Mouse (Mus musculus) cerebellum, adult 2 months (tissue): Measurements from ENCODE around the gene Hoxa3. TPM values are rescaled to one million over a fixed set of nuclear protein-coding genes. Genes with fewer than 3 reads are reported as not detected.

Experiments used
- DNase-seq, 2 experiments: peaks; one replicate each; pipeline ENCODE4 v3.0.0; 2021
- H3K27ac ChIP-seq: fragments of 200-500 bp; 2 replicates; pipeline ENCODE4 v1.5.1; 2012; ENCODE audit warnings: low read length, control low read depth, inconsistent platforms; ENCODE audit not compliant: insufficient read depth
- H3K27me3 ChIP-seq: fragments of 200-500 bp; 2 replicates; pipeline ENCODE4 v1.6.1; 2012; ENCODE audit warnings: inconsistent platforms, mild to moderate bottlenecking, low read length, moderate library complexity; ENCODE audit not compliant: control insufficient read depth, insufficient read depth
- H3K4me1 ChIP-seq: fragments of 200-500 bp; 2 replicates; pipeline ENCODE4 v1.6.1; 2011; ENCODE audit warnings: low read length; ENCODE audit not compliant: control insufficient read depth, insufficient read depth
- H3K4me3 ChIP-seq: fragments of 200-500 bp; replicated peaks from 2 replicates; pipeline ENCODE3; 2011; ENCODE audit warnings: mild to moderate bottlenecking, low read depth, low read length, control low read depth; ENCODE audit not compliant: insufficient read depth
- CTCF ChIP-seq: fragments of 200-500 bp; IDR thresholded peaks from 2 replicates; pipeline ENCODE4 v1.5.1; 2011; ENCODE audit warnings: low read depth, mild to moderate bottlenecking, control low read depth, low read length, moderate library complexity, borderline replicate concordance; ENCODE audit not compliant: insufficient read depth
- POLR2A ChIP-seq: fragments of 200-500 bp; IDR thresholded peaks from 2 replicates; pipeline ENCODE4 v1.6.1; 2011; ENCODE audit warnings: low read length, control low read depth, borderline replicate concordance; ENCODE audit not compliant: insufficient read depth
- WGBS: fragments of 180-500 bp; shearing (Covaris S2); methylation state at CpG from one replicate; pipeline ENCODE4 v1.1.7; 2018; 5-methylcytosine and 5-hydroxymethylcytosine counted together
- polyA plus RNA-seq: library from polyadenylated mRNA; depleted of rRNA; stranded (reverse); fragments of >200 nt; gene quantifications from 2 replicates; pipeline ENCODE4 v1.2.3, GENCODE M21; 2012

Hoxa3 gene
- polyA plus RNA-seq, 1 experiment, result 2.2 TPM

DNA sequence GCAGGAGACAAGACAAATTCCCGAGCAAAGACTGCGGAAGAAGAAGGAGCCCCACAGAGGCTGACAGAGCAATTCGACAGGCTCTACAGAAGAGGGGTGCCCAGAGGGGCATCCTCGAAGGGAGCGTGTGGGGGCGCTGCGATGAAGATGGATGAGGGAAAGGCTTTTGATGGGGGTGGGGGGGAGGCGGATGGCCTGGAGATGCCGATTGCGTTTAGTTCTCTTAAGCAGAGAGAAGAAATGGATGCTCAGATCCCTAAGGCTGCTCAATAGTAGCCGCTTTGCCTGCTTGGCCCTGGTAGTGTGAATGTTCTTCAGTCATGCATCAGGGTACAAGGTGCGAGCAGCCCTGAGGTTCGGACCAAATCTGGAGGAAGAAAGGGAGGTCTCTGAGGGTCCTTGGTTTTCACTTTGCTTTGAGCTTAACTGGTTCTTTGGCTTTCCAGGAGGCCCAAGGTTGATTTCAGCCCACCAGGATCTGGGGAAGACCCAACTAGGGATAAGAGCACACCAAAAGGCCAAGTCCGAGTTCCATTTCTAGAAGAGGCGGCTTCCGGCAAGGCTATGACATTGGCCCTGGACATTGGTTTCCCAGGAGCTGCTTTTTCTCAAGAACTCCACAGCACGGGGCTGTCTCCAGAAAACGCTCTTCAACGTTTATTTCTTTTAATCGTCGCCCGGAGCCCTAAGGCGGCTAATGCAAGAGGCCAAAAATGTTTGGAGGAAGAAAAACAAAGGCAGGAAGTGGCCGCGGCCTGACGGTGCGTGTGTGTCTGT, 35.7 kb upstream of the Hoxa3 start:
- DNase-seq, result peak in 1 of 2 experiments; percentile 9
- Histone ChIP-seq H3K27me3 (peaks cover 16% of the 10 kb centered on the region; the same call in 1 of the 2 replicates), H3K4me3 (no peak overlapping the region), H3K27ac (no peak overlapping the region), H3K4me1 (no peaks in the 10 kb centered on the region)
- WGBS, result 3% methylated on average over 27 of the region's 27 CpGs
- TF ChIP-seq CTCF, result no peak
- TF ChIP-seq POLR2A, result no peak

DNA sequence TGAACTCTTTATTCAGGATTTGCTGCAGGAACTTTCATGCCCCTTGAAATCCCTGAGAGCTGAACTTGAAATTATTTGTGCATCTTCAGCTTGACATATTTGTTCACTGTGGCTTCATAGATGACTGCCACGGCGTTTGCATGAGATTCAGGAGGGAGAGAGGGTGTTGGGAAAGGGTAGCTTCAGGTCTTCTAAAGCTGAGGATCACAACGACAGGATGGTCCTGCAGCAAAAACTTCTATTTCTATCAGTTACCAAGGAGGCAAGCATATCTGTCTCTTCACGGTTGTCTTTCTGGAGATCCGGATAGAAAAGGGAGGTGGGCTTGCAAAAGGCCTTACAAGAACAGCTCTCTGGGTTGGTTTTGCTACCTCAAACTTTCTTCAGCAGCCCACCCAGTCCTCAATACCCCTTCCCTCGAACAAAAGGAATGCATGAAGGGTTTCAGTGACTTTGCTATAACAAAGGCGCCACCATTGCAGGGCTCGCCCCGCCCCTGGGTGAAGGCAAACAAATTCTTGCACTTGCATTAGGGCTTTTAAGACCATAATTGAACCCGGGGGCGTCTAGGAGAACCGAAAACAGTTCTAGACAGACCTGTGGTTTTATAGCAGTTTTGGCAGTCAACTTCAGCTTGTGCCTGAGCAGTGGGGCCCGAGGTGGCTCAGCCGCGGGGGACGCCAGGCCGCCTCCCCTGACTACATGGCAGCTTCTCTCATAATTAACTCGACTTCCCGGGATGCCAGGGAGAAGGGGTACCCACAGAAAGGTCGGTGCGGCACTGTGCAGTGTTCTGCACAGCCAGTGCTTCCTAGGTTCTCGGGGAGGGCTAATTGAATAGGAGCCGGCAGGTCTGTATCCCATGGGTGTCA, 34.9 kb upstream of the Hoxa3 start:
- 4% methylated on average over 23 of the region's 23 CpGs for WGBS
- H3K27ac ChIP-seq, result no peak overlapping the region
- H3K4me1 ChIP-seq, result no peaks in the 10 kb centered on the region
- H3K4me3 ChIP-seq, result no peak overlapping the region
- DNase-seq, result no peak
- peaks cover 17% of the 10 kb centered on the region; the same call in 1 of the 2 replicates for H3K27me3 ChIP-seq
- TF ChIP-seq POLR2A (no peak), CTCF (no peak)

DNA sequence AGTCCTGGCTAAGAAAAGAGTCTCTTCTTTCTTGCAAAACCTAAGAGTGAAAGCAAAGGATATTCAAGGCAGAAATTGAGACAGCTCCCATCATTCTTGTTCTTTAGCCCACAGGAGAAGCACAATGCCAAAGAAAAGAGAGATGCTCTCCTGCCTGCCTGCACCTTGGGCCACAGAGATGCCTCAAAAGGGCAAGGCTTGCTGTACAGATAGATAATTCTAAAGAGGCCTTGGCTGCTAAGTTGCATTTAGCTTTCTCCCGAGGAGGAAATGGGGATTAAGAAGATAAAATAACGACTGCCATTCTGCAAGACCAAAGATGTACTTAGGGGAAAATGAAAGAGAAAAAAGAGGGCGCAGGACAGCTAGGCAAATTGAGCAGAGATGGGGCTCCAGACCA, 33.8 kb upstream of the Hoxa3 start:
- H3K27me3 ChIP-seq, result peaks cover 20% of the 10 kb centered on the region; the same call in 1 of the 2 replicates
- 5% methylated on average over 3 of the region's 3 CpGs for WGBS
- DNase-seq, result peak in 1 of 2 experiments; percentile 9
- H3K27ac ChIP-seq, result no peak overlapping the region
- no peaks in the 10 kb centered on the region for H3K4me1 ChIP-seq
- H3K4me3 ChIP-seq, result no peak overlapping the region
- no peak for TF ChIP-seq CTCF
- no peak for TF ChIP-seq POLR2A

DNA sequence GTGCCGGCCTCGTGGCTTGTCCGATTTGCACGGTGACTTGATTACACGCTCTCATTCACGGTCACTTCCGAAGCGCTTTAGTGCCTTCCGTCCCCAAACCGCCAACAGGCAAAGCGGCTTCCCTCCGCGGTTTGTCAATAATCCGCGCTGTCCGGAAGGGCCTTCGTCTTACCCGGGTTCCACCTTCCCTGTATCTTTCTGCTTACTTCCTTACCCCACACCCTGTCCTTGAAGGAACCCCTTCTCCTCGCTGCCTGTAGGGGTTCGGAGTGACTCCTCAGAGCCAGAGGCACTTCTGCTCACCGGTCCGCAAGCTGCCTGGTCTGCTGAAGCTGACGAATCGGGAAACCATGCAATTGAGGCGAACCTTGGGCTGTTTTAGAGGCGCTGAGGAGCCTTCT, 33.3 kb upstream of the Hoxa3 start:
- DNase-seq, result peak in 1 of 2 experiments; percentile 14
- no peak for TF ChIP-seq POLR2A
- no peak for TF ChIP-seq CTCF
- H3K4me1 ChIP-seq, result no peaks in the 10 kb centered on the region
- under 1% methylated on average over 26 of the region's 26 CpGs for WGBS
- peaks cover 20% of the 10 kb centered on the region; the same call in 1 of the 2 replicates for H3K27me3 ChIP-seq
- no peak overlapping the region for H3K4me3 ChIP-seq
- no peak overlapping the region for H3K27ac ChIP-seq

DNA sequence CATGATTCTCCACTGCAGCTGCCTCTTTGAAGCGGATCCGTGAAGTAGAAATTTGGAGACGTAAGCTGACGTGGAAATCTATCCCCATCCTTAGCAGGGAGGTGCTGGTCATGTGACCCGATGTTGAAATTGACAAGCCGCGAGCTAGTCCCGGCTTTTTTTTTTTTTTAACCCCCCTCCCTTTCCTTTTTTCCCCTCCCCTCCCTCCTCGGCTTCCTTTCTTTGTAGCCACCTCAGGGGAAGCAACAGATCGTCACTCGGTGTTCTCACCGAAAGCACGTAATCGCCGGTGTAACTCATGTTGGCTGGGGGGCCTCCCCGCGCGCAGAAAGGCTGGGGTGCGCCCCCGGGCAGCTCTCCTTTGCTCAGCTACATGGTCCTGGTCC, 32.6 kb upstream of the Hoxa3 start, which contains the start of gene Hoxa11:
Gene Hoxa11 (minus strand): TSS at position 54 of the 386 bp plus-strand sequence.
- no peak for DNase-seq
- H3K4me3 ChIP-seq, result no peak within 1 kb of the TSS
- WGBS, result 3% methylated on average over 20 of the region's 20 CpGs
- peaks cover 21% of the 10 kb centered on the region; the same call in 1 of the 2 replicates for H3K27me3 ChIP-seq
- no peaks in the 10 kb centered on the region for H3K4me1 ChIP-seq
- TF ChIP-seq CTCF, result no peak
- no peak for TF ChIP-seq POLR2A
- no peak within 1 kb of the TSS for H3K27ac ChIP-seq

DNA sequence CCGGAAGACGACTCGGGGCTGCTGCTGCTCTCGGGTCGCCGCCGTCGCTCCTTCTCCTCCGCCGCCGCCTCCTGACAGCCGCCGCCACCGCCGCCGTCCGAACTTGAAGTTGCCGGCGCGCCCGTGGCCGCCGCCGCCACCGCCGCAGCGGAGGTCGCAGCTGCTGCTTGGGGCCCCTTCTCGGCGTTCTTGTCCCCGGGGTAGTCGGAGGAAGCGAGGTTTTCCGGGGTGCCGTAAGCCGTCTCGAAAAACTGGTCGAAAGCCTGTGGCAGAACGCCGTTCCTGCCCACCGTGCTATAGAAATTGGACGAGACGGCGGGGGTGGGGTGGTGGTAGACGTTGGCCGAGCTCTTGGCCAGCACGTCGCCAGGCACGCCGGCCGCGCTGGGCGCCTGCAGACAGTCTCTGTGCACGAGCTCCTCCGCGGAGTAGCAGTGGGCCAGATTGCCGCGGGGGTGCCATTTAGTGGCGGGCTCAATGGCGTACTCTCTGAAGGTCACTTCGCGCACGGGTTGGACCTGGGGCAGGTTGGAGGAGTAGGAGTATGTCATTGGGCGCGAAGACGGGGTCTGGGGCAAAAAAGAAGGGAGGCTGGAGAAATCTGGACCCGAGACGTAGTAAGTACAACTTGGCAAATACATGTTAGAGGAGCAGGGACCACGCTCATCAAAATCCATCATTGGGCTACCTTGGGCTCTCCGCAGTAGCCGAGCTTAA, 32.1 kb upstream of the Hoxa3 start:
- TF ChIP-seq CTCF (no peak), POLR2A (no peak)
- no peak overlapping the region for H3K4me3 ChIP-seq
- DNase-seq, result peak in 1 of 2 experiments; percentile 13

DNA sequence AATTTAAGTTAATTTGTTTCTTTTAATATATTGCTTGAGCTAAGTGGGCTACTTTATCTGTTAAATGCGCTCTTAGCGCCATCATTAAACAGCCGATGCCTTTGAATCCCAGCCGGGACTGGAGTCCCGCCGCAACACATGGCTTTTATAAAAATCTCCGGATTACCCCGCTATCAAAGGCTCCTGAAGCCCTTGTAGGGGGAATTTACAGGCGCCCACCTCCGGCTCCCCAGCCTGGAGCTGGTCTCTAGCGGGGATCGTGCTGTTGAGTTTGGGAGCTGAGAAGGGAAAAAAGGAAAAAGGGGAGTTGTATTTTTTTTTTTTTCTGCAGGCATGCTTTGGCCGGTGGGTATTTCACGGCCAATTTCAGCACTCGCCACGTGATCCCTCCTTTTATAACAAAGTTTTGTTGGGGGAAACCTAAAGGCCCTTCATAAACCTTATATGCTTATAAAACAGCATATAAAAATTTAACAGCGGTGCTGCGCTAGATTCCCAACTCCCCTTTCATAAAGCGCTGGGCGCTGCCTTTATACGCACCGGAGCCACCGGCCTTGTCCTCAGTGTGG, 31.4 kb upstream of the Hoxa3 start:
- Histone ChIP-seq H3K27me3 (peaks cover 24% of the 10 kb centered on the region; the same call in 1 of the 2 replicates), H3K4me3 (no peak overlapping the region), H3K27ac (no peak overlapping the region), H3K4me1 (no peaks in the 10 kb centered on the region)
- WGBS, result 4% methylated on average over 23 of the region's 23 CpGs
- peak in 1 of 2 experiments; percentile 8 for DNase-seq
- TF ChIP-seq POLR2A (no peak), CTCF (no peak)

More for the DNA sequence above, 32.1 kb upstream of the Hoxa3 start:
- Histone ChIP-seq H3K27ac (no peak overlapping the region), H3K4me1 (no peaks in the 10 kb centered on the region), H3K27me3 (peaks cover 23% of the 10 kb centered on the region; the same call in 1 of the 2 replicates)
- 2% methylated on average over 71 of the region's 71 CpGs for WGBS
